Mouse (Mus musculus): ENCODE data around the gene Gpr183.

Gpr183 gene

DNA sequence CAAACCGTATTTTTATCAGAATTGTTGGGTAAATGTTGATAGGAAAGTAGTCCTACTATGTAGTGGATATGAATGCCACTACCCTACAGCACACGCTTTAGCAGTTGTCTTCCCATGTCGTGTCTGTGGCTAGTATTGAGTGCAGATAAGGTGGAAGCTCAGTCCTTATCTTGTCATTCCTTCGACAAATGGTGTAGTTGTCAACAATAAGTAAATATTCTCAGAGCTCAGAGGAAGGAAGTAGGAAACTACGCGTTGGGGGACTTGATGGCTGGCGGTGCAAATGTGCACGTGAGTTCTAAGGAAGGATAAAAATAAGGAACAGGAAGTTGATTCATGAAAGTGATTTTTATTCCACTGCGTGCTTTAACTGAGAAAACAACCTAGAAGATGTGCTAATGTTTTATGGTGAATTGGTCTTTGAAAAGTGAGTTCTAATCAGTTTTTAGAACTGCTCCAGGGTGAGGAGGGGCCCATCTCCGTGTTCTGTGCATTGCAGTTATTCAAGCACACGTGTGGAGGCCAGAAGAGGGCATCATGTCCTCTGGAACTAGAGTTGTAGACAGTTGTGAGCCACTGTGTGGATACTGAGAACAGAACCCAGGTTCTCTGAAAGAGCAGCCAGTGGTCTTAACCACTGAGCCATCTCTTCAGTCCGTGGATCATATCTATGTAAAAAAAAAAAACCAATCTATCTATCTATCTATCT is 35.6 kb downstream of the Gpr183 start:
- no peak for DNase-seq

DNA sequence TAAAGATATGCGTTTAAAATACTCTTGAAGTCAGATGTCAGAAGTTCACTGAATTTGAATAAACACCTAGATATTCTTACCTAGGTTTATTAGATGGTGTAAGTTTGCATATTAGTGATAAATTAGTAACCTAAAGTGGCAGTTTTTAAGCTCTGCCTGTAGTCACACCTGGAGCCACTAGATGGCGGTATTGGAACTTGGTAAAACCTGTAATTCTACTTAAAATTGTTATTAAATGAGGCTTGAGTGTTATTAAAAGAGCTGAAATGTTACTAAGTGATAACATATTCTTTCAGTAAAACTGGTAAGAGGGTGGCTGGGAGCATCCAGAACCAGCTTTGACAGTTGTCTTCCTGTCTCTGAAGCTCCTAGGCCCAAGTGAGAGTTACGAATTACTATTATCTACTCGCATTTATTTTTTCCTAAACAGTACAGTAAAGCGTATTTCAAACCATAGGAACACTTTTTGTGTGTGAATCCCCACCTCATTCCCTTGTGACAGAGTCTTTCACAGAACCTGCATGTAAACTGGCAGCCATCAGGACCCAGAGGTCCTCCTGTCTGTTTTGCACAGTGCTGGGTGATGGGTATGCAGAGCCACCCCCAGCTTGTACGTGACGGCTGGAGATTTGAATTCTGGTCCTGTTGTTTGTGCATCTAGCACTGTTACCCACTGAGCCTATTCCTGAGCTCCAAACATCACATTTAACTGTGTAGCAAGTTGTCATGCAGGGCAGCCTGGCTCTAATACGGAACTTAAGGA is 36.4 kb downstream of the Gpr183 start:
- DNase-seq, result peak; percentile 19

DNA sequence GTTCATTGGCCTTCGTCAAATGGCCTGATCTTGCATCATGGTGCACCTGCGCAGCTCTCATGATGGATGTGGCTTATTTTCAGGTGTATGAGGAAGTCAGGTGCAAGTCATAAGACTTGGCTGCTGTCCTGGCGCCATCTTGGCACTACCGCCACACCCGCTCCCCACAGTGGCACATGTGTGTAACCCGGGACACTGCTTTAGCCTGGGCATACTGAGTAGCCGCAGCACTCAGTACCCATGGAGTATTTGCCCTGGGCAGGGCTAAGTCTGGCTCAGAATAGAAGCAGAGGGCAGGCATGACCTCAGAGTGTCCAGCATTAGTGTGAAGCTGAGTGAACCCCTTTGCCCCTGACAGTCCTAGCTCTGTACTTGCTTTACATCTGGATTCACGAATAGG is 37.5 kb downstream of the Gpr183 start:
- no peak for DNase-seq

DNA sequence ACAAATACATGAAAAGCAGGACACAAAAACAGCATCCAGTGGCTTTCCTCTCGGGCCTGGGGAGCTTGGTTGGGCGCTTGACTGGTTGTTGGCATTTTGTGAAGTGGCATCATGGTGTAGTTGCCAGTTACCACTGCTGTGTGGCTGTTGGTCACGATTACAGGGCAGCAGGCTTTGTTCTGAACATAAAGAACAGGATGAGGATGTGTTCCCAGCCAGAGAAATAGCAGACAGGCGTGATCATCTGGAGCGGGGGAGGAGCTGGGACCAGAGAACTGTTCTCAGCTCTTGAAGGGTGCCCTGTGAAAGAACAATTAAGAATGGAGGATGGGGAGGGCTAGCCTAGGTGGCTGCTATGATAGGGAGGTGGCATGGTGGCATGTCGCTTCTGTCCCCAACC is 38.1 kb downstream of the Gpr183 start:
- no peak for DNase-seq

DNA sequence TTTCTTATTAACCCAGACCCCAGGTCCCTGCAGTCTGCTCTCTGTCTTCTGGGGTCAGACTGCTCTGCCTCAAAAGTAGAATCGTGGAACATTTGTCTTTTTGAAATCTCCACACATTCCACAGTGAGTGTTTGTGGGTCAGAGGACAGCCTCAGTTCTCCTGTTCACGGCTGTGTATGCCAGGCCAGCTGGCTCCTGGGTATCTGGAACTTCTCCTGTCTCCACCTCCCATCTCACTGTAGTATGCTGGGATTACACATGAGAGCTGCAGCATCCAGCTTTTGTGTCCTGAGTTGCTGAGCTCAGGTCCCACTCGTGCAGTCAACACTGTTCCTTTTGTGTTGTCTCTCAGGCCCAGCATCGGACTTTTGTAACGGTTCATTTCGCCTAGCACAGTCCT is 40.1 kb downstream of the Gpr183 start:
- no peak for DNase-seq

DNA sequence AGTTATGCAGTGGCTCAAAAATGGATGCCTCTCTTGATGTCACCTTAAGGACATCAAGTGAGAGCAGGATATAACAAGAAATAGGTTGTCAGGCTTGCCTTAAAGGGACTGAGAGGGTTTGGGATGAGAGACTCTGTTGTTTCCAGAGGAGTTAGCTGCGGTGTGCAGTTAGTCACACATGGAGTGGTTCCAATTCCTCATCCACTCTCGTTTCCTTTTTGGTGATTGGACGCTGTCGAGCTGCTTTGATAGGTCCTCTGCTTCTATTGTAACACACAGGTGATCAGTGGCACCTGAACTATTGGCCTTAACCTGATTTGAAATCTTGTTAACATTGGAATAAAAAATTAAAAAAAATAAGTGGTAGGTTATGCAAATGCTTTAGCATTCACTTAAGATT is 42.3 kb downstream of the Gpr183 start:
- DNase-seq, result no peak

DNA sequence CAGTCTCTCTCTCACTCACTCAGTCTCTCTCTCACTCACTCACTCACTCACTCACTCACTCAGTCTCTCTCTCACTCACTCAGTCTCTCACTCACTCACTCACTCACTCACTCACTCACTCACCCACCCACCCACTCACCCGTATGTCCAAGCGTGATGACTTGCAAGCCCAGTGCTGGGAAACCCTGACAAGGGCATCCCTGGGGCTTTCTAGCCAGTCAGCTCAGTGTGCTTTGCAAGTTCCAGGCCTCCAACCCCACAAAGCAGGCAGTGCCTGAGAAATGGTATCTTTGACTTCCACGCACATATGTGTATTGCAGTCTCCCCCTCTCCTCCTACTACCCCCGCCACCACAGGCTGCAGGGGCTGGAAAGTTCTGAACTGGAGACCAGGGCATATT is 43.0 kb downstream of the Gpr183 start:
- no peak for DNase-seq

DNA sequence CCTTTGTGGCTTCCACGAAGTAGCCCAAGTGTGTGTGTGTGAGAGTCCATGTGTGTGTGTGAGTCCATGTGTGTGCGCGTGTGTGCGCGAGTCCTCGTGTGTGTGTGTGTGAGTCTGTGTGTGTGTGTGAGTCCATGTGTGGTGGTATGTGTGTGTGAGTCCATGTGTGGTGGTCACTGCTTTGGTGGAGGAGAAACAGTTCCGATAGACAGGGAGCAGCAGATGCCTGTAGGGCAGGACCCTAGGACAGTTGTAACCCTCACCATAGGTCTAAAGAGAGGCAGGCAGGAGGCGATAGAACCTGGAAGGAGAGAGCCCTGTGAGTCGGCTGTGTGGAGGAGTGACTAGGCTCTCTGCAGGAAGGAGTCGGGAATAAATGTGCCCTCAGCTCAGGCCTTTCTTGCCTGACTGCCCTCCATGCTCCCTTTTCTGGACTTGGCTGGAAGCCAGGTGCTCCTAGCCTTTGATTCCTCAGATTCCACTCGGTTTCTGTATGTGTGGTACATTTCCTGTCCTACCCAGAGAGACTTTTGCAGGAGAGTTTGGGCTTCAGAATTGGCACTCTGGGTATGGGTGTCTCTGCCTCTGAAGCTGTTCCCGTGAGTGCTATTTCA is 44.4 kb downstream of the Gpr183 start:
- no peak for DNase-seq

DNA sequence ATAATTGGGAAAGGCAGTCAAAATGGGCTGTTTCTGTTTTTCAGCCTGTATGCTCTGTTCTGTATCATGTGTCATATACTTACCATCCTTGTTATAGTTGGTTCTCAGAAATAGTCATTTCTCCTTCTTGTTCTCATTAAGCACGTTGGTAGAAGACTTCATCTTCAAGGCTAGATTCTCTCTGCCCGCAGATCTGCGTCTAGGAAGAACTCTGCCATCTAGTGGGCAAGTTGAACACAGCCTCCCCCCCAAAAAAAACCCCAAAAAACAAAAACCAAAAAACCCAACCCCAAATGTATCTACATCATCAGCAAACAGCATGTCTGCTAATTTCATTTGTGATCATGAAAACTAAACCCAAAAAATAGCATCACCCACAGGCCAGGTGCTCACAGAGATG is 45.2 kb downstream of the Gpr183 start:
- DNase-seq, result no peak

DNA sequence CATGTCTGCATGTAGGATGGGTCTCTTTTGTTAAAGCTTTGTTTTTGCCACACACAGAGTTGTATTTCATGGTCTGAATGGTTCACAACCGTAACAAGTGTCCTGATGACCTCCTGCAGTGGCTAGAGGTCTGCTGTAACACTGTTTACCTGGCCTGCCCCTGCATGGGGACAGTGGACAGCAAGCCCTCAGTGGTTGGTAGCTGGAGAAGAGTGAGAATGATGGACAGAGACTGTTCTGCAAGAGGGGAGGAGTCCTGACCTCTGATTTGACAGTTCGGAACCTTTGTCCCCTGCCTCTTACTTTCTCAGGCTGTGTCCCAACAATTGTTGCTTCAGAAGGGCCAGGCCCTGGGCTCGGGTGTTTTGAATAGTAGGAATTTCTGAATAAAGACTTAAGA is 46.7 kb downstream of the Gpr183 start:
- DNase-seq, result no peak

DNA sequence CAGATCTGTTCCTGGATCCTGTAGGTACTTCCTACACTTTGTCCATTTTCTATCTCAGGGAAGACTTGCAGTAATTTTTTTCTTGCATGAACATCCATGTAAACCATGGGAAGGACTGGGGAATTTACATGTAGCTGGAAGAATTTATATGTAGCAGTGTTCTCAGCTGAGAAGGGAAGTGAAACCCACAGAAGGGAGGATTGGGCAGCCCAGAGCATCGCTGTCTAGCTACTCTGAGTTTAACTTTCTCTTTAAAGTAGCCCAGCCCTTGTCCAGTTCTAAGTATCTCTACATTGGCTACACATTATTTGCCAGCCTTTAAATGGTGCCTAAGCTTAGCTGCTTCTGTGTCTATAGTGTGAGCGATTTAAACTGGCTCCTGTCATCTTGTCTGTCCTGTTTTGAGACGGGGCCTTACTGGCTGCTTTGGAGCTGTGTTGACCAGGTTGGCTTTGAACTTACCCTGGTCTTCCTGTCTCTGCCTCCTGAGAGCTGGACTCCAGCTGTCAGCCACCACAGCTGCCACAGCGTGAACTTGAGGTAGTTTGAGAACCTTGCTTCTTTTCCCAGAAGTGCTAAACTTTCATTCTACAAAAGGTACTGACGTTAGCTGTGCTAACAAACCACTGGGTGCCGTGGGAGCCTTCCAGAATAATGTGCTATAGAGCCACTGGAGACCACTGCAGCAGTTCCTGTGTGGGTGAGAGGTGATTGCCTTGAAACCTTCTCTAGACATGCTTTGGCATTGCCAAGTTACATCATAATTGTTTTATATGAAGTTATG is 48.5 kb downstream of the Gpr183 start:
- DNase-seq, result no peak

DNA sequence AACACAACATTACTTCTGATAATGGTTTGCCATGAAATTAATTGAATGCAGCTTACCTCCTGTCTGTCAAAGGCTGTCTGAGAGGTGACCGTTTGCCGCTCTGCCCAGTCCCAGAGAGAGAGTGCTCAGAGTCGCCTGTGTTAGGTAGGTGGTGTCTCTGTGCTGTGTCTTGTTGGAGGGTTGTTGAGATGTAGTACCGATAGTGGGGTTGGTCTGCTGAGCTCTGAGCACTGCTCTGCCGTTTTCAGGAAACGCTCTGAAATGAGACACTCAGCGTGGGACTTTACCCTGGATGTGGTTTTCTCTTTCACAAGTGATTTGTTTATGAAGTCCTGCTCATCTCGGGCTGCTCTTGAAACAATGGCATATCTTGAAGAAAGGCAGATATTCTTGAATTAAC is 49.4 kb downstream of the Gpr183 start, which contains the start of gene Gpr18:
TSS of gene Gpr18 (minus strand) at position 161 of the 400 bp plus-strand sequence.
- no peak for DNase-seq

DNA sequence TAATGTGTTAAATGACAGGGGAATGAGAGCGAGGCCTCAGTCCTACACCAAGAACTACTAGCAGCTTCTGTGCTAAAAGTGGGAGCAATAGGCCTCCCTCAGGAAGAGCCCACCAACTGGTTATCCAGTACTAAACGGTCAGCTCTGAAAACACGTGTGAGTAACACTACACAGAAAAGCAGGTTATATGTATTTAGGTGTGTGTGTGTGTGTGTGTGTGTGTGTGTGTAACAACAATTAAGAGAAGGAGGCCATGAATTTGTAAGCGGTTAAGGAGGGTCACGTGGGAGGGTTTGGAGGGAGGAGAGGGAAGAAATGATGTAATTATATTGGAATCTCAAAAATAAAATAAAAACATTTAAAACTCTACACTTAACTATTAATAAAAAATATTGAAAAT is 49.9 kb downstream of the Gpr183 start:
- DNase-seq, result no peak

DNA sequence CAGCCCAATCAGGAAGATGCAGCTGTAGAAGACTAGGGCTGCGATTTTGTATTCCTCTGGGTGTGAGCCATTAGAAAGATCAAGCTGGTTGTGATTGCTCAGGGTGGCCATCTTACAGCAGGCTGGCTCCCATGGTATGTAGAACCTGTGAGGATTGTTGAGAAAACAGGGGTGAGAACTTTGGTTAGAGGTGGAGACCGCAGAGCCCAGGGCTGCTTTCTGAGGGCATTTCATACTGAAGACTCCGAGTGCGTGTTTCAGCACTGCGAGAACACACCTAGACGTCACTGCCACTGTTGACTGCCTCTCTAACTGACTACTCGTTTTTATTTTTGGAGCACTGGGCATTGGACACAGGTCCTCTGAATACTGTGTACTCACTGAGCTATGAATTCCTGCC is 52.5 kb downstream of the Gpr183 start:
- no peak for DNase-seq

DNA sequence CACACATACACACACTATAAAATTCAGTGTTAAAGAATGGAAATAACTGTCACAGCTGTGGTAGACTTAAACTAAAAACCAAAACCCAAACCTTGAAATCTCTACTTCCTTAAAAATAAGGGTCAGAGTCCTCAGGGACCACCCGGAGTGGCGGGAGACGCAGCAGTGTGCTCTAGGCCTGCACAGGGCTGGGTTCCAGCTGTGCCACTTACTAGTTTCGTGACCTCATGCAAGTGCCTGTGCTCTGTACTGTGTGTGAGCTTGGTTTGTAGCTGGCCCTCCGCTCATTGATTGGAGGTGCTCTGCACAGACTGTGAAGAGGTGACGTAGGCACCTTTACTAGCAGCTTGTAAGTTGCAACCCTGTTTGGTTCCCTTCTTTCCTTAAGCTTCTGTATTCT is 55.1 kb downstream of the Gpr183 start:
- DNase-seq, result no peak

DNA sequence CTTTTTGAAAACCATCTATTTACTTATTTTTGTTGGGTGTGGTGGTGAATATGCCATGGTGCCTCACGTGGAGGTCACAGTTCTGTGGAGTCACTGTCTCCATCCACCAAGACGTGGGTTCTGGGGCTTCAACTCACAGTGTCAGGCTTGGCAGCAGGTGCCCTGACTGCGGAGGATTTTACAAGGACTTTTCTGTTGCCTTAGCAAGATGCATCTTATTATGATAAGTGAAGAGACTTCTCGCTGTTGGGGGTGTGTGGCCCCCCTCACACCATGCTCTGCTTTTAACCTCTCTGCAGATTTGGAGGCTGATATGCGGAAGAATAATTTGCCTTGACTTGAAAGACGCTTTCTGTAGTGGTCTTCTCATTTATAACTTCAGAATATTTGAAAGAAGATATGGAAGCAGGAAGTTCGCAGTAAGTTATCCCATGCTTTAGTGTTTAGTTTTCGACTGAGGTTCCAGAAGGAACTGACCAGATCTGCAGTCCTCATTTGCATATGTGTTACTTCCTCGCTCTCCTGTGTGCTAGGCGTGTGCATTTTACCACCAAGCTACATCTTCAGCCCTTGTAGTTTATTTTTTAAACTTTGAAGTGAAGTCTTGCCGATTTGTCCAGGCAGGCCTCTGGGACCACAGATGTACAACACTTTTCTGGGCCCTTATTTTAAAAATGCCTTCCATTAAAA is 57.9 kb downstream of the Gpr183 start:
- no peak for DNase-seq

DNA sequence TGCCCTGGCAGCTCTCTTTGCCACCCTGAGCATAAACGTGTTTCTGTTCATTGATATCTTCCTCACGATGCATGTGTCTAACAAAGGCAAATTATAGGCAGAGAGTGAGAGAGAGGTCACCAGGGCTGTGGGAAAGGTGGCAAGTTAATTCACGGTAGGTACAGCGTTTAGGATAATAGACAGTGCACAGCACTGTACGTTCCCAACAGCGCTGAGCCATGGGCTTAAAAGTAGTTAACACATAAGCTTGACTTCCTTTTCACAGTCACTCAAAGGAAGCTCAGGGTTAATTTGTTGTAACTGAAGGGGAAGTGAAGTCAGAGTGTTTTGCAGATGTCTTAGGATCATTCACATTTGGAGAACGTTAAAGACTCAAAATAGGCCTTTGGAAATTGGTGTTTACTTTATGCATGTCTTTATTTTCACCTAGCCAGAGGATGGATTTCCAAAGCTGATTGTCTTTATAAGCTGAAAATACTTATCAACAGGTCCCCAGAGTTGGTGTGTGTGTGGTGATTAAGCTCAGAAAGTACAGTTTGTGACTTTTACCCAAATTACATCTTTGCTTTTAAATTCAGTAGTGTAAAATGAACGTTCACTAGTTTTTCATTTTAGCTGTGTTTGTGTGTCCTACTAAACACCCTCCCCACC is 58.5 kb downstream of the Gpr183 start:
- no peak for DNase-seq

DNA sequence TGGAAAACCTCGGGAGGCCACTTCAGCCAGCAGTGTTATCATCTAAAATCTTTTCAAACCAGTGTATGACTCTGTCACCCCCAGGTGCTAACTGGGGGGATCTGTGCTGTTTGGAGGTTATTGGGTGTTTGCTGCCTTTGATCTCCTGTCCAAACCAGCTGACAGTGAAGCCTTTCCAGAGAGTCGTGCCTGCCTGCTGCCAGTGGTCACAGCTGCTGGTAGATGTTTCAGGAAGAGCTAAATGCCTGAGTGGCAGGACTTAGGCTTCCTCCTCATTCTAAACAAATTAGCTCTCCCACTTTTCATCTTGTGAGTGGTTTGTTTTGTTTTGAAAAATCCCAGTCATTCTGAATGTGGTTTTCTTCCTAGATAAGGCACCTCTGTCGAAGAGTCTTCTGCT is 60.2 kb downstream of the Gpr183 start:
- DNase-seq, result no peak

DNA sequence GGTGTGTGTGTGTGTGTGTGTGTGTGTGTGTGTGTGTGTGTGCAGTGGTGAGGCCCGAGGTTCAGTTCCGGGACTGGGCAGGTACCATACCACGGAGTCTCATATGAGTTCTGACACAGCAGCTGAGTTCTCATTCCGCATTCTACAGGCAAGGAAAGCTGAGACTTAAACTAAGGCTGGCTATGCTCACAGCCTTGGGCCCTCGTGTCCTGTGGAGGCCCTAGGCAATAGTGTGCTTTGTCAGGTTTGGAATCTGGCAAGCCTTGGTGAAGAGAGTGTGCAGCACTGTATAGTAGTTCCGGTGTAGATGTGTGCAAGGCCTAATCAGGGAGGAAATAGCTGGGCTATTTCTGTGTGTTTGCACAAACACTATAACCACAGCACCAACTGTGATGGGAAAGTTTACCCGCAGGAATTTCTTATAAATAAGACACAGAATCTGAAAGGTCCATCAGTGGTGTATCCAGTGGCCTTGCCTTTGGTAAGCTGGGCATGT is 61.6 kb downstream of the Gpr183 start:
- DNase-seq, result no peak

Data from cerebellum, adult 11 months (tissue).